Mouse (Mus musculus) activated CD4-positive, CD25-positive, alpha-beta regulatory T cell, adult 9 weeks (primary cell): ENCODE data around the gene Vmn2r44. TPM values are rescaled to one million over a fixed set of nuclear protein-coding genes. Genes with fewer than 3 reads are reported as not detected.

Experiments used
- polyA plus RNA-seq: library from polyadenylated mRNA; unstranded; fragments of 100-300 nt; shearing (Covaris generic); gene quantifications from one replicate; pipeline ENCODE4 v1.2.1, GENCODE M21; 2017

Gene Vmn2r44
- polyA plus RNA-seq = not detected

GRCm38 (mm10) chr7:8383233-8383632 lies at the start of gene Vmn2r44:
Vmn2r44 (minus strand) TSS chr7:8383333.

Other genes starting within 250 kb of the Vmn2r44 start
- gene Vmn2r41, start 221.7 kb downstream of the Vmn2r44 start, polyA plus RNA-seq = not detected
- not detected for gene Vmn2r42, start 183.0 kb downstream of the Vmn2r44 start, polyA plus RNA-seq
- not detected for gene Vmn2r43, start 122.7 kb downstream of the Vmn2r44 start, polyA plus RNA-seq
- not detected for gene Vmn2r45, start 105.7 kb upstream of the Vmn2r44 start, polyA plus RNA-seq